Mouse (Mus musculus): ENCODE results near the gene Tmigd3. TPM values are rescaled to one million over a fixed set of nuclear protein-coding genes. Genes with fewer than 3 reads are reported as not detected.

Tmigd3 gene
- total and polyA plus RNA-seq, 2 experiments from 2014 or later: not detected

DNA sequence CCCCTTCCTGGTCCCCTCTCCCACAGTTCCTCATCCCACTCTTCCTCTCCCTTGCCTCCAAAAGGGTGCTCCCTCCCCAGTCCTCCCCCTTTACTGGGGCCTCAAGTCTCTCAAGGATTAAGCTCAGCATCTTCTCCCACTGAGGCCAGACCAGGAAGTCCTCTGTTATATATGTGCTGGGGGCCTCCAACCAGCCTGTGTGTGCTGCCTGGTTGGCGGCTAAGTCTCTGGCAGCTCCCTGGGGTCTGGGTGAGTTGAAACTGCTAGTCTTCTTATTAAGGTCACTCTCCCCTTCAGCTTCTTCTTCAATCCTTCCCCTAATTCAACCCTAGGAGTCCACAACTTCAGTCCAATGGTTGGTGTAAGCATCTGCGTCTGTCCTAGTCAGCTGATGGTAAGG, 12.4 kb downstream of the Tmigd3 start:
- Histone ChIP-seq H3K36me3 (ENCODE audit: insufficient read depth) (no peaks in the 10 kb centered on the region), H3K9ac (no peak overlapping the region), H3K4me3 (ENCODE audit: low read depth, low read length) (no peak overlapping the region), H3K4me1 (ENCODE audit: insufficient read depth) (no peaks in the 10 kb centered on the region), H3K9me3 (ENCODE audit: low read length) (no peaks in the 10 kb centered on the region), H3K27me3 (ENCODE audit: insufficient read depth, low read length) (no peaks in the 10 kb centered on the region), H3K4me2 (ENCODE audit: low read depth) (no peak overlapping the region), H3K27ac (ENCODE audit: low read depth, low read length) (no peak overlapping the region)
- ATAC-seq: no peak
- no peak for TF ChIP-seq CTCF (IDR thresholded peaks at IDR 0.05; ENCODE audit: low read depth)
- 94% methylated on average over 2 of the region's 2 CpGs for WGBS
- no peak for DNase-seq

GRCm38 (mm10) chr3:105888961-105889360, 18.3 kb downstream of the Tmigd3 start:
- Histone ChIP-seq H3K27me3 (ENCODE audit: insufficient read depth, low read length) (no peaks in the 10 kb centered on the region), H3K4me2 (ENCODE audit: low read depth) (no peak overlapping the region), H3K4me3 (ENCODE audit: low read depth, low read length) (no peak overlapping the region), H3K9ac (no peak overlapping the region), H3K36me3 (ENCODE audit: insufficient read depth) (no peaks in the 10 kb centered on the region), H3K4me1 (ENCODE audit: insufficient read depth) (no peaks in the 10 kb centered on the region), H3K9me3 (ENCODE audit: low read length) (no peaks in the 10 kb centered on the region), H3K27ac (ENCODE audit: low read depth, low read length) (no peak overlapping the region)
- ATAC-seq: no peak
- TF ChIP-seq CTCF (IDR thresholded peaks at IDR 0.05; ENCODE audit: low read depth): no peak
- 73% methylated on average over 3 of the region's 3 CpGs for WGBS
- DNase-seq: no peak

GRCm38 (mm10) chr3:105890220-105890619, 19.5 kb downstream of the Tmigd3 start:
- no peak for TF ChIP-seq CTCF (IDR thresholded peaks at IDR 0.05; ENCODE audit: low read depth)
- WGBS: 67% methylated on average over 4 of the region's 4 CpGs
- peak; percentile 48 for ATAC-seq

GRCm38 (mm10) chr3:105891141-105891540, 20.4 kb downstream of the Tmigd3 start:
- Histone ChIP-seq H3K36me3 (ENCODE audit: insufficient read depth) (no peaks in the 10 kb centered on the region), H3K27me3 (ENCODE audit: insufficient read depth, low read length) (no peaks in the 10 kb centered on the region), H3K4me2 (ENCODE audit: low read depth) (no peak overlapping the region), H3K9ac (no peak overlapping the region), H3K4me3 (ENCODE audit: low read depth, low read length) (no peak overlapping the region), H3K4me1 (ENCODE audit: insufficient read depth) (no peaks in the 10 kb centered on the region), H3K27ac (ENCODE audit: low read depth, low read length) (no peak overlapping the region), H3K9me3 (ENCODE audit: low read length) (no peaks in the 10 kb centered on the region)
- ATAC-seq: no peak
- 82% methylated on average over 3 of the region's 3 CpGs for WGBS
- TF ChIP-seq CTCF (IDR thresholded peaks at IDR 0.05; ENCODE audit: low read depth): no peak
- no peak for DNase-seq

More at GRCm38 (mm10) chr3:105890220-105890619, 19.5 kb downstream of the Tmigd3 start:
- Histone ChIP-seq H3K4me3 (ENCODE audit: low read depth, low read length) (no peak overlapping the region), H3K9me3 (ENCODE audit: low read length) (no peaks in the 10 kb centered on the region), H3K27me3 (ENCODE audit: insufficient read depth, low read length) (no peaks in the 10 kb centered on the region), H3K9ac (no peak overlapping the region), H3K4me2 (ENCODE audit: low read depth) (no peak overlapping the region), H3K4me1 (ENCODE audit: insufficient read depth) (no peaks in the 10 kb centered on the region), H3K36me3 (ENCODE audit: insufficient read depth) (no peaks in the 10 kb centered on the region), H3K27ac (ENCODE audit: low read depth, low read length) (no peak overlapping the region)
- no peak for DNase-seq

DNA sequence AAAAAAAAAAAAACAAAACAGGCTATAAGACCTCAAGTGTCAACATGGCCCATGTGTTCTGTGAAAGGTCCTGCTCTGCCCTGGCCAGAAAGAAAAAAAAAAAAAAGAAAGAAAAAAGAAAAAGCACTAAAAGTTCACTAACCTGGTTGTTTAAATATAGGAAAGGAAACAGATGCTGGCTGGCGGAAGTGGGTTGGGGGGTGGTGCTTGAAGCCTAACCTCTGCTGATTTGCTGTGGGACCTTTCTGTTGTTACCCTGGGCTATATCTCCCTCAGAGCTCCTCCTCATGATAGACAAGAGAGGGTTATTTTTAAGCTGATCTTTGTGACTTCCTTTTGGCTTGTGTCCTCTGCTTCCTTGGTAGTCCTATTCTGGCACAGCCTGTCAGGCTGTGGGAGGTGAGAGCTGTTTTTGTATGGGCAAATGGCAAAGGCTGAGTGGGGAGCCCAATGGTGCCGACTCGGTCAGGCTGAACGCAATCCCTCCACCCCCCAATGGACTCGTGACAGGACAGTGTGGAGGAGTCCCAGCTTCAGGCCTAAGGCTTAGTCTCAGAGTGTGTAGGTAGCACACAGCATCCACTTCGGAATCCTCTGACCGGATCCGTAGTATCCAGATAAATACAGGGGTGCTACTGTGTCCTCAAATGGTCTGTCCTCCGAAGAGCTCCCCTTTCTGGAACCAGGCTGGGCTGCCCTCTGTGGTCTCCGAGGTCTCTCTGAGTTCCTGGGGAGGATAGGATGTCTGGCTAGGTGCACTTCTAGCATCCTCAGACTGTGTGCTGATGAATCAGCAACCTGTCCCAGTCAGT, 21.3 kb downstream of the Tmigd3 start:
- H3K9ac ChIP-seq: no peak overlapping the region
- no peak overlapping the region for H3K4me3 ChIP-seq (ENCODE audit: low read depth, low read length)
- ATAC-seq (no peak), DNase-seq (no peak)
- 79% methylated on average over 10 of the region's 10 CpGs for WGBS
- no peaks in the 10 kb centered on the region for H3K27me3 ChIP-seq (ENCODE audit: insufficient read depth, low read length)
- no peaks in the 10 kb centered on the region for H3K9me3 ChIP-seq (ENCODE audit: low read length)
- no peak overlapping the region for H3K27ac ChIP-seq (ENCODE audit: low read depth, low read length)
- no peaks in the 10 kb centered on the region for H3K36me3 ChIP-seq (ENCODE audit: insufficient read depth)
- TF ChIP-seq CTCF (IDR thresholded peaks at IDR 0.05; ENCODE audit: low read depth): no peak
- H3K4me1 ChIP-seq (ENCODE audit: insufficient read depth): no peaks in the 10 kb centered on the region
- H3K4me2 ChIP-seq (ENCODE audit: low read depth): no peak overlapping the region

- ATAC-seq (no peak), DNase-seq (no peak)
- H3K27me3 ChIP-seq (ENCODE audit: insufficient read depth, low read length): no peaks in the 10 kb centered on the region
- H3K4me1 ChIP-seq (ENCODE audit: insufficient read depth): no peaks in the 10 kb centered on the region
- 92% methylated on average over 19 of the region's 19 CpGs for WGBS
- no peaks in the 10 kb centered on the region for H3K9me3 ChIP-seq (ENCODE audit: low read length)
- H3K27ac ChIP-seq (ENCODE audit: low read depth, low read length): no peak overlapping the region
- no peaks in the 10 kb centered on the region for H3K36me3 ChIP-seq (ENCODE audit: insufficient read depth)
- TF ChIP-seq CTCF (IDR thresholded peaks at IDR 0.05; ENCODE audit: low read depth): no peak
- H3K4me2 ChIP-seq (ENCODE audit: low read depth): no peak overlapping the region
- no peak overlapping the region for H3K4me3 ChIP-seq (ENCODE audit: low read depth, low read length)
- H3K9ac ChIP-seq: no peak overlapping the region
Measured at GRCm38 (mm10) chr3:105892572-105893495, 22.1 kb downstream of the Tmigd3 start.

DNA sequence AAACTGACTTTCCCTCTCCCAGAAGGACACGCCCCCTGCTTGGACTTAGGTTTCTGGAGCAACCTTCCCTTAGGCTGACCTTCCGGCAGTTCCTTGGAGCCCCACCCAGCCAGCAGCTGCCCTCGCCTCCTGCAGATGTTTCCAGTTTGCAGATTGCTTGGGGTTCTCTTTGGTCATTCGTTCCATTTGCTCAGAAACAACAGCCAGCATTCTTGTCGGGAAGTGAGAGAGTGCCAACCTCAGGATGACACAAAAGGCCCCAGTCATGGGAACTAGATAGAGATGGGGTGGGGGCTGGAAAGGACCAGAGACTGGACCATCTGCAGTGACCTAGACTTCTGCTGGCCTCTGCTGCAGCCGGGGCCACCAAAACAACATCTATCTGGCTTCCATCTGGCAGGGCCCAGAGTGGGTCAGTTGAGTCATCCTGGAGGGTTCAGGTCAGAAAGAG, 23.3 kb downstream of the Tmigd3 start:
- H3K36me3 ChIP-seq (ENCODE audit: insufficient read depth): no peaks in the 10 kb centered on the region
- no peaks in the 10 kb centered on the region for H3K4me1 ChIP-seq (ENCODE audit: insufficient read depth)
- no peak for TF ChIP-seq CTCF (IDR thresholded peaks at IDR 0.05; ENCODE audit: low read depth)
- DNase-seq (no peak), ATAC-seq (no peak)
- H3K27ac ChIP-seq (ENCODE audit: low read depth, low read length): no peak overlapping the region
- H3K27me3 ChIP-seq (ENCODE audit: insufficient read depth, low read length): no peaks in the 10 kb centered on the region
- no peaks in the 10 kb centered on the region for H3K9me3 ChIP-seq (ENCODE audit: low read length)
- no peak overlapping the region for H3K9ac ChIP-seq
- H3K4me3 ChIP-seq (ENCODE audit: low read depth, low read length): no peak overlapping the region
- 78% methylated on average over 6 of the region's 6 CpGs for WGBS
- no peak overlapping the region for H3K4me2 ChIP-seq (ENCODE audit: low read depth)
